Mouse (Mus musculus): ENCODE data around the gene Gnb5. TPM values are rescaled to one million over a fixed set of nuclear protein-coding genes. Genes with fewer than 3 reads are reported as not detected.

The Gnb5 gene
- polyA plus RNA-seq, 1 experiment, result 5.2 TPM

- no peak overlapping the region for H3K4me3 ChIP-seq (replicated peaks; ENCODE audit: control insufficient read depth, low read depth, low read length)
- no peaks in the 10 kb centered on the region for H3K4me1 ChIP-seq (ENCODE audit: control insufficient read depth, insufficient read depth, low read length)
- H3K27ac ChIP-seq (ENCODE audit: control insufficient read depth, insufficient read depth, low read depth, low read length, poor library complexity), result no peak overlapping the region
- 83% methylated on average over 6 of the region's 6 CpGs for WGBS
- no peak for TF ChIP-seq POLR2A (IDR thresholded peaks at IDR 0.05; ENCODE audit: borderline replicate concordance, control insufficient read depth, low read depth, low read length)
- TF ChIP-seq CTCF (IDR thresholded peaks at IDR 0.05; ENCODE audit: control insufficient read depth, insufficient read depth, low read length), result no peak
Measured at GRCm38 (mm10) chr9:75287636-75288035, 18.5 kb upstream of the Gnb5 start.

GRCm38 (mm10) chr9:75289545-75289944 lies 16.5 kb upstream of the Gnb5 start:
- WGBS, result 40% methylated on average over 4 of the region's 4 CpGs
- TF ChIP-seq POLR2A (IDR thresholded peaks at IDR 0.05; ENCODE audit: borderline replicate concordance, control insufficient read depth, low read depth, low read length), result no peak
- TF ChIP-seq CTCF (IDR thresholded peaks at IDR 0.05; ENCODE audit: control insufficient read depth, insufficient read depth, low read length), result peak; percentile 36; the same call in 1 of the 2 replicates
- H3K27ac ChIP-seq (ENCODE audit: control insufficient read depth, insufficient read depth, low read depth, low read length, poor library complexity), result no peak overlapping the region
- H3K4me3 ChIP-seq (replicated peaks; ENCODE audit: control insufficient read depth, low read depth, low read length), result no peak overlapping the region
- H3K4me1 ChIP-seq (ENCODE audit: control insufficient read depth, insufficient read depth, low read length), result no peaks in the 10 kb centered on the region

DNA sequence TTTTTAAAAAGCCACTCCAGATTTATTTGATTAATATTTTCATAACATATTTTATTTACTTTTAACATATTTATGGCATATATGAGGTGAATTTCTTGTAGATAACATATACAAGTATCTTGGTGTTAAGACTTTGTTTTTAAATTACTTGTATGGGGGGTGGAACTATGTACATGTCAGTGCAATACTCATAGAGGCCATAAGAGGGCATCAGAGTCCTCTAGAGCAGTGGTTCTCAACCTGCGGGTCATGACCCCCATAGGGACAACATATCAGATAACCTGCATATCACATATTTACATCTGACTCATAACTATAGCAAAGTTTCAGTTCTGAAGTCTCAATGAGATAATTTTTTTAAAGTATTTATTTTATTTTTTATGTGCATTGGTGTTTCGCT lies 6.7 kb upstream of the Gnb5 start:
- WGBS, result 67% methylated on average over 2 of the region's 2 CpGs
- Histone ChIP-seq H3K4me3 (replicated peaks; ENCODE audit: control insufficient read depth, low read depth, low read length) (no peak overlapping the region), H3K4me1 (ENCODE audit: control insufficient read depth, insufficient read depth, low read length) (no peaks in the 10 kb centered on the region; the same call in 1 of the 2 replicates), H3K27ac (ENCODE audit: control insufficient read depth, insufficient read depth, low read depth, low read length, poor library complexity) (no peak overlapping the region)
- TF ChIP-seq POLR2A (IDR thresholded peaks at IDR 0.05; ENCODE audit: borderline replicate concordance, control insufficient read depth, low read depth, low read length) (no peak), CTCF (IDR thresholded peaks at IDR 0.05; ENCODE audit: control insufficient read depth, insufficient read depth, low read length) (peak; percentile 26; the same call in 1 of the 2 replicates)

GRCm38 (mm10) chr9:75303033-75303432 lies 3.1 kb upstream of the Gnb5 start:
- 82% methylated on average over 2 of the region's 2 CpGs for WGBS

GRCm38 (mm10) chr9:75303701-75304261 lies 2.3 kb upstream of the Gnb5 start:
- H3K4me1 ChIP-seq (ENCODE audit: control insufficient read depth, insufficient read depth, low read length), result peaks cover 2% of the 10 kb centered on the region
- H3K4me3 ChIP-seq (replicated peaks; ENCODE audit: control insufficient read depth, low read depth, low read length), result no peak overlapping the region
- 71% methylated on average over 16 of the region's 16 CpGs for WGBS

More at GRCm38 (mm10) chr9:75303033-75303432, 3.1 kb upstream of the Gnb5 start:
- Histone ChIP-seq H3K4me1 (ENCODE audit: control insufficient read depth, insufficient read depth, low read length) (no peaks in the 10 kb centered on the region), H3K4me3 (replicated peaks; ENCODE audit: control insufficient read depth, low read depth, low read length) (no peak overlapping the region), H3K27ac (ENCODE audit: control insufficient read depth, insufficient read depth, low read depth, low read length, poor library complexity) (no peak overlapping the region)
- TF ChIP-seq POLR2A (IDR thresholded peaks at IDR 0.05; ENCODE audit: borderline replicate concordance, control insufficient read depth, low read depth, low read length), result no peak

DNA sequence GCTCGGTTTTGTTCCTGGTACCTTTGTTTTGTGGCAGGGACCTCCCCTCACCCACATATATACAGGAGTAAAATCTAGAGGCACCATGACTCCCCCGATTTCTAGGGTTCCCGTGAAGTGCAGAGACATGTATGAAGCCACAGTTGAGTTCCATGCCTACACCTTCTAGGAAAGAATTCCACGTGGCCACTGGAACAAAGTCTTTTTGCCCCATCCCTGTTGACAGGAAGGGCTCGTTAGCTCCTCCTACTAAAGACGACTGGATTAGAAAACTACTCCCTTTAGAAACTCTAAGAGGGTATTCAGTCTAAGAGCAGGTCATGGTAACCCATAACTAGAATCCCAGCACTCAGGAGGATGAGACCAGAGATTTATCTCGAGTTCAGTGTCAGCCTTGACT lies 1.8 kb upstream of the Gnb5 start:
- no peak overlapping the region for H3K27ac ChIP-seq (ENCODE audit: control insufficient read depth, insufficient read depth, low read depth, low read length, poor library complexity)
- H3K4me3 ChIP-seq (replicated peaks; ENCODE audit: control insufficient read depth, low read depth, low read length), result no peak overlapping the region
- H3K4me1 ChIP-seq (ENCODE audit: control insufficient read depth, insufficient read depth, low read length), result peaks cover 2% of the 10 kb centered on the region
- WGBS, result 65% methylated on average over 7 of the region's 7 CpGs
- TF ChIP-seq CTCF (IDR thresholded peaks at IDR 0.05; ENCODE audit: control insufficient read depth, insufficient read depth, low read length), result no peak
- no peak for TF ChIP-seq POLR2A (IDR thresholded peaks at IDR 0.05; ENCODE audit: borderline replicate concordance, control insufficient read depth, low read depth, low read length)

More at GRCm38 (mm10) chr9:75303701-75304261, 2.3 kb upstream of the Gnb5 start:
- TF ChIP-seq CTCF (IDR thresholded peaks at IDR 0.05; ENCODE audit: control insufficient read depth, insufficient read depth, low read length) (no peak), POLR2A (IDR thresholded peaks at IDR 0.05; ENCODE audit: borderline replicate concordance, control insufficient read depth, low read depth, low read length) (no peak)
- H3K27ac ChIP-seq (ENCODE audit: control insufficient read depth, insufficient read depth, low read depth, low read length, poor library complexity), result no peak overlapping the region

DNA sequence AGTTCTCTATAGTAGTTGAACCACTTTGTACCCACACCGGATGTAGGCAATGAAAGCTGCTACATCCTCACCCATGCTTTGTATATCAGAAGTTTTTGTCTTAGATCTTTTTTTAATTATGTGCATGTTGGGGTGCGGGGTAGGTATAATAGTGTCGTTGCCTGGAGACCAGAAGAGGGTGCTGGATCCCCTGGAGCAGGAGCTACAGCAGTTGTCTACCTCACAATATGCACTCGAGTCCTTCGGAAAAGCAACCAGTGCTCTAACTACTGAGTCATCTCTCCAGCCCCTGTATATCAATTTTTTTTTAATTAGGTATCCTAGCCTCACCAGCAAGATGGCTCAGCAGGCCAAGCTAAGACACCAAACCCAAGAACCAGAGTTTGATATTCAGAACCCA lies 927 bp downstream of the Gnb5 start:
- Histone ChIP-seq H3K4me3 (replicated peaks; ENCODE audit: control insufficient read depth, low read depth, low read length) (no peak overlapping the region), H3K27ac (ENCODE audit: control insufficient read depth, insufficient read depth, low read depth, low read length, poor library complexity) (no peak overlapping the region), H3K4me1 (ENCODE audit: control insufficient read depth, insufficient read depth, low read length) (peaks cover 4% of the 10 kb centered on the region)
- TF ChIP-seq POLR2A (IDR thresholded peaks at IDR 0.05; ENCODE audit: borderline replicate concordance, control insufficient read depth, low read depth, low read length), result no peak
- no peak for TF ChIP-seq CTCF (IDR thresholded peaks at IDR 0.05; ENCODE audit: control insufficient read depth, insufficient read depth, low read length)
- WGBS, result 84% methylated on average over 5 of the region's 5 CpGs

DNA sequence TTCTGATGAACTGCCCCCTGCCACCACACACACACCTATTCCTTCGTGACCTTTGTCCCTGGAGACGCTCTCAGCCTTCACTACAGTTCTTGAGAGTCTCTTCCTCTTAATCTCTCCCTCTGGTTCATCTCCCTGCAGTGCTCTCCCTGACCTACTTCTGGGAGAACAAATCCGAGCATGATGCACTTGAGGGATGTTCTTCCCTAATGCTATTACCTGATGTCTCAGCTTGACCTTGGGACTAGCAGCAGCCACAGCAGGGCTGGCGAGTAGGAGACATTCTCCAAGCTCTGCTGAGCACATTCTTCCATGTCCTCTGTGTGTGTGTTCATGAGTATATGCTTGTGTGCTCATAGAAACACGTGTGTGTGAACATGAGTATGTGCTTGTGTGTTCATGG lies 2.5 kb downstream of the Gnb5 start:
- TF ChIP-seq POLR2A (IDR thresholded peaks at IDR 0.05; ENCODE audit: borderline replicate concordance, control insufficient read depth, low read depth, low read length) (no peak), CTCF (IDR thresholded peaks at IDR 0.05; ENCODE audit: control insufficient read depth, insufficient read depth, low read length) (no peak)
- Histone ChIP-seq H3K4me3 (replicated peaks; ENCODE audit: control insufficient read depth, low read depth, low read length) (no peak overlapping the region), H3K27ac (ENCODE audit: control insufficient read depth, insufficient read depth, low read depth, low read length, poor library complexity) (no peak overlapping the region), H3K4me1 (ENCODE audit: control insufficient read depth, insufficient read depth, low read length) (peaks cover 4% of the 10 kb centered on the region)
- WGBS, result 69% methylated on average over 5 of the region's 5 CpGs

- no peak overlapping the region for H3K27ac ChIP-seq (ENCODE audit: control insufficient read depth, insufficient read depth, low read depth, low read length, poor library complexity)
- no peak for TF ChIP-seq POLR2A (IDR thresholded peaks at IDR 0.05; ENCODE audit: borderline replicate concordance, control insufficient read depth, low read depth, low read length)
- peak; percentile 79 for TF ChIP-seq CTCF (IDR thresholded peaks at IDR 0.05; ENCODE audit: control insufficient read depth, insufficient read depth, low read length)
- peaks cover 4% of the 10 kb centered on the region for H3K4me1 ChIP-seq (ENCODE audit: control insufficient read depth, insufficient read depth, low read length)
- H3K4me3 ChIP-seq (replicated peaks; ENCODE audit: control insufficient read depth, low read depth, low read length), result no peak overlapping the region
- WGBS, result 23% methylated on average over 4 of the region's 4 CpGs
Measured at GRCm38 (mm10) chr9:75312008-75312407, 5.9 kb downstream of the Gnb5 start.

Data from bone marrow, adult 2 months (tissue).